Mouse (Mus musculus) liver, embryonic 14.5 days (tissue): ENCODE measurements at regions not wholly inside any gene's neighbourhood (a gene's known extent, or its start where the extent isn't known, plus 50 kb on each side); places are given as distances from the start of the nearest gene placed in this dataset.

Experiments used
- ATAC-seq: fragments of 200-750 bp; cut with Nextera tagmentation; 2 replicates; pipeline ENCODE4 v1.8.0; 2017; ENCODE audit warnings: moderate number of reproducible peaks, mild to moderate bottlenecking, moderate library complexity; ENCODE audit not compliant: insufficient read depth
- DNase-seq, 3 experiments: peaks; one replicate each; pipeline ENCODE4 v3.0.0-alpha.2; 2012 to 2013; ENCODE audit warnings: low read depth in 3 of 3, low spot score in 3 of 3
- H3K27ac ChIP-seq: fragments of 300-500 bp; sonication (generic); 2 replicates; pipeline ENCODE4 v1.5.1; 2014; ENCODE audit warnings: moderate library complexity, mild to moderate bottlenecking, control low read depth, inconsistent platforms
- H3K27me3 ChIP-seq: fragments of 300-500 bp; sonication (generic); 2 replicates; pipeline ENCODE4 v1.6.1; 2014; ENCODE audit warnings: mild to moderate bottlenecking, low read length, moderate library complexity; ENCODE audit not compliant: control insufficient read depth, insufficient read depth
- H3K36me3 ChIP-seq: fragments of 300-500 bp; sonication (generic); replicated peaks from 2 replicates; pipeline ENCODE4 v1.6.1; 2014; ENCODE audit warnings: low read depth; ENCODE audit not compliant: control insufficient read depth, insufficient read depth
- H3K4me1 ChIP-seq, 2 experiments: fragments of 200-500 bp in 1 of 2; fragments of 300-500 bp in 1 of 2; sonication (generic) in 1 of 2; replicated peaks; 2 replicates each; pipeline ENCODE4 v1.6.1; 2012 to 2014; ENCODE audit warnings: antibody characterized with exemption in 1 of 2, inconsistent platforms in 1 of 2, low read length in 1 of 2; ENCODE audit not compliant: control insufficient read depth in 2 of 2, insufficient read depth in 2 of 2
- H3K4me2 ChIP-seq: fragments of 300-500 bp; sonication (generic); 2 replicates; pipeline ENCODE4 v1.6.1; 2014; ENCODE audit warnings: low read depth, mild to moderate bottlenecking, control low read depth, moderate library complexity
- H3K4me3 ChIP-seq, 2 experiments: fragments of 200-500 bp in 1 of 2; fragments of 300-500 bp in 1 of 2; sonication (generic) in 1 of 2; 2 replicates each; pipeline ENCODE4 v1.5.1; 2012 to 2014; ENCODE audit warnings: low read depth in 2 of 2, low read length in 2 of 2, mild to moderate bottlenecking in 2 of 2, control low read depth in 1 of 2, inconsistent platforms in 1 of 2, moderate library complexity in 1 of 2; ENCODE audit not compliant: insufficient read depth in 1 of 2
- H3K9ac ChIP-seq: fragments of 300-500 bp; sonication (generic); replicated peaks from 2 replicates; pipeline ENCODE4 v1.6.1; 2014; ENCODE audit warnings: mild to moderate bottlenecking, control low read depth, moderate library complexity
- H3K9me3 ChIP-seq: fragments of 300-500 bp; sonication (generic); 2 replicates; pipeline ENCODE4 v1.6.1; 2016; ENCODE audit warnings: low read length, mixed read lengths; ENCODE audit not compliant: control insufficient read depth
- CTCF ChIP-seq: IDR thresholded peaks from 2 replicates; pipeline ENCODE4 v1.5.1; 2016; ENCODE audit warnings: antibody characterized with exemption, low read depth, control low read depth
- EP300 ChIP-seq: IDR thresholded peaks from 2 replicates; pipeline ENCODE4 v1.6.1; 2016; ENCODE audit warnings: antibody characterized with exemption, low read depth
- WGBS: fragments of 180-500 bp; shearing (Covaris S2); extraction: QIAGEN DNeasy Blood & Tissue Kit; methylation state at CpG from one replicate; pipeline ENCODE4 v1.1.7; 2014; ENCODE audit not compliant: insufficient replicate concordance; 5-methylcytosine and 5-hydroxymethylcytosine counted together

DNA sequence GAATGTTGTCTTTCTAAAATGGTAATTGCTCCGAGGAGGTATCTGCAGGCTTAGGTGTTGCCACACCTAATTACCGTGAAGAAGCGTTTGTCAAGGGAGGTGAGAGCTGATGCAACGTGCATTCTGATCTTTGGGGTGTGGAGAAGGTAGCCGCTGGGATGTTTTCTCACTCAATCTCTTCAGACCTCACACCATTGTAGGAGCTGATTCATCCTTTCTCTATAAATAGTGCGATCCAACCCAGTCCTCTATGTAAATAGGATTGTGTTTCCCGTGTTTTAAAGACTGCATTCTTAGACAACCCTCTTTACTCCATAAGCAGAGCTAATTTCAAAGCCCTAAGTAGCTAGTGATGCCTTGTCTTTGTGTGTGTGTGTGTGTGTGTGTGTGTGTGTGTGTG is 374.2 kb upstream of the Slc35b3 start:
- Histone ChIP-seq H3K9me3 (no peaks in the 10 kb centered on the region), H3K27ac (no peak overlapping the region), H3K9ac (no peak overlapping the region), H3K36me3 (no peaks in the 10 kb centered on the region), H3K27me3 (no peaks in the 10 kb centered on the region), H3K4me1 (no peaks in the 10 kb centered on the region), H3K4me2 (no peak overlapping the region), H3K4me3 (no peak overlapping the region)
- 53% methylated on average over 7 of the region's 7 CpGs for WGBS
- TF ChIP-seq EP300 (no peak), CTCF (no peak)
- no peak for ATAC-seq
- DNase-seq = no peak

DNA sequence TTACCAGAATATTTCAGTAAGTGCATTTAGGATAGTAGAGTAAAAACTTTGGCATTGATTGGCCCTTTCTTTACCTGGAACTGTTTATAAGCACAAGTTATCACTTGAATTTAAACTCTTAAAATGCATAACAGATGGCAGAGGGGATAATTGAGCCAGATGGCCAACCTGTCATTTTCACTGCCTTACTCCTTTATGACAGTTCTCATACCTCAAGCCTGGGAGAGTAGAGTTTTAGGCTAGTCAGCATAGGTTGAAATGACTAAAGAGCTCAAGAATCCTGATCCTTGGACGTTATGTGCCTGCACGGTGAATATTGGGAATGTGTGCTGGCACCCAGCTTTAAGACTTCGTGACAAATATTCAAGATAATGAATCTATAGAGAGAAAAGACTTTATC is 369.1 kb upstream of the Slc35b3 start:
- Histone ChIP-seq H3K27ac (no peak overlapping the region), H3K36me3 (no peaks in the 10 kb centered on the region), H3K4me3 (no peak overlapping the region), H3K27me3 (no peaks in the 10 kb centered on the region), H3K9ac (no peak overlapping the region), H3K9me3 (no peaks in the 10 kb centered on the region), H3K4me1 (no peaks in the 10 kb centered on the region), H3K4me2 (no peak overlapping the region)
- DNase-seq = no peak
- WGBS = 57% methylated on average over 3 of the region's 3 CpGs
- no peak for TF ChIP-seq EP300
- TF ChIP-seq CTCF = no peak
- ATAC-seq = no peak

DNA sequence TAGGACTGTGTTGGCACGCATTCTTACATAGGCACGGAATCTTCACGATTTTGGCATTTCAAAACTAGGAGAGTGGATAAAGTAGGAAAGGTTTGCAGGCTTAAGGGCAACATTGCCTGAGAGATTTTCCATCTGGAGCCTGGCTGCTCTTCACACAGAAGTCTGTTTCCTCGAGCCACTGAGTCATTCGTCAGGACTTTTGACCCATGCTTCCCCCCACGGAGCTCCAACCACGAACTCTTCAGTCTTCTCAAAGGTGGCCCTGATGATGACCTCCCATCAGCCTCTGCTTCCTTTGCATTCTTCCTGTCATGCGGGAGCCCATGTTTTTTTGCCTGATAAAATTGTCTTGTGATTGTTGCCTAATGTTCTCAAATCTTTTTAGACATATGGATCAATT is 365.5 kb upstream of the Slc35b3 start:
- DNase-seq = no peak
- TF ChIP-seq EP300 (no peak), CTCF (no peak)
- H3K27me3 ChIP-seq = no peaks in the 10 kb centered on the region
- H3K36me3 ChIP-seq = no peaks in the 10 kb centered on the region
- no peaks in the 10 kb centered on the region for H3K4me1 ChIP-seq
- WGBS = 37% methylated on average over 8 of the region's 8 CpGs
- H3K9me3 ChIP-seq = no peaks in the 10 kb centered on the region
- H3K9ac ChIP-seq = no peak overlapping the region
- no peak overlapping the region for H3K4me3 ChIP-seq
- H3K27ac ChIP-seq = no peak overlapping the region
- no peak overlapping the region for H3K4me2 ChIP-seq
- no peak for ATAC-seq

DNA sequence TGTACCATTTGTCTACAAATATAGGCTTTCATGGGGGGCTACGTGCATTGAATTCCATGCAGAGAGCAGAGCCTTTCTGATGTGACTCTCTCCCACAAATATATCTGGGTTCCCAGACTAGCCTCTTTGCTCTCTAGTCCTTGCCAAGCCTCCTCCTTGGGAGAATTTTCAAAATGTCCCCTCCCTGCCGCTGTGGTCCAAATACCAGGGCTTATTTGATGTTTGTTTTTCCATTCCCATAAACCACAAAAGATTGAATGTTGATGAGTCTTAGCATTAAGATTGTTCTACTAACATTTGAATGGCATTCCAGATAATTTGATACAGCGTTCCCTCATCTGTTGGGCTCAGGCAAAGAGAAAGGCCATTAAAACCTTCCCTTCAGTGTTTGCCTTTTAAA is 360.4 kb upstream of the Slc35b3 start:
- WGBS = 70% methylated on average over 3 of the region's 3 CpGs
- Histone ChIP-seq H3K4me3 (no peak overlapping the region), H3K27me3 (no peaks in the 10 kb centered on the region), H3K36me3 (no peaks in the 10 kb centered on the region), H3K4me1 (no peaks in the 10 kb centered on the region), H3K9ac (no peak overlapping the region), H3K9me3 (no peaks in the 10 kb centered on the region), H3K27ac (no peak overlapping the region), H3K4me2 (no peak overlapping the region)
- TF ChIP-seq EP300 = no peak
- TF ChIP-seq CTCF = no peak
- no peak for DNase-seq
- no peak for ATAC-seq

DNA sequence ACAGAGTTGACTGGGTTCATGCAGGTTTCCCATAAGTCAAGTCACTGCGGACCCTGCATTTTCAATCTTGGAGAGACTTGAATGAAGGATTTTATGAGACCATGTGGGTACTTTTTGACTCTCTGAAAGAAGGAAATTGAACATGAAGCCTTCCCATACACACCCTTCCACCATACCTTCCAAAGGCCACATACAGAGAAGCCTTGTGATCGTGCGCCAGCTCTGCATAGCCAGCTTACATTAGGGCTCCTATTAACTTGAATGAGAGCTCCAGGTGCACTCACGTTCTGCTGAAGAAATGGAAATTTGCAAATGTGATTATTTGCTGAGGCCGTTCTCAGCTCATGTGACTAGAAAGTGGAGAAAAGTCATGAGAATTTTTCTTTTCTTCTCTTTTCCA is 349.1 kb upstream of the Slc35b3 start:
- Histone ChIP-seq H3K4me3 (no peak overlapping the region), H3K4me1 (no peaks in the 10 kb centered on the region), H3K27ac (no peak overlapping the region), H3K9me3 (no peaks in the 10 kb centered on the region), H3K9ac (no peak overlapping the region), H3K36me3 (no peaks in the 10 kb centered on the region), H3K27me3 (no peaks in the 10 kb centered on the region), H3K4me2 (no peak overlapping the region)
- ATAC-seq (no peak), DNase-seq (no peak)
- TF ChIP-seq CTCF (no peak), EP300 (no peak)
- 63% methylated on average over 5 of the region's 5 CpGs for WGBS
